Mouse (Mus musculus) erythroblast, embryonic 14.5 days (primary cell): ENCODE data around the gene Socs7. TPM values are rescaled to one million over a fixed set of nuclear protein-coding genes. Genes with fewer than 3 reads are reported as not detected.

Source experiments
- H3K27me3 ChIP-seq: 2 replicates; pipeline ENCODE4 v1.6.1; 2012; ENCODE audit warnings: inconsistent platforms; ENCODE audit not compliant: control insufficient read depth
- H3K36me3 ChIP-seq: 2 replicates; pipeline ENCODE4 v1.6.1; 2012; ENCODE audit warnings: mild to moderate bottlenecking, inconsistent platforms; ENCODE audit not compliant: control insufficient read depth
- H3K4me1 ChIP-seq: 2 replicates; pipeline ENCODE4 v1.6.1; 2012; ENCODE audit warnings: inconsistent platforms; ENCODE audit not compliant: control insufficient read depth
- H3K4me3 ChIP-seq: replicated peaks from 2 replicates; pipeline ENCODE3; 2012; ENCODE audit warnings: moderate library complexity, mild to moderate bottlenecking, inconsistent platforms
- H3K9me3 ChIP-seq: 2 replicates; pipeline ENCODE4 v1.6.1; 2012; ENCODE audit warnings: low read length, inconsistent platforms, mixed read lengths; ENCODE audit not compliant: control insufficient read depth
- GATA1 ChIP-seq: IDR thresholded peaks from 2 replicates; pipeline ENCODE4 v1.6.1; 2012; ENCODE audit warnings: low read length, inconsistent platforms, mixed read lengths
- TAL1 ChIP-seq: IDR thresholded peaks from 3 replicates; pipeline ENCODE4 v1.6.1; 2012; ENCODE audit warnings: low read length, inconsistent platforms, mixed read lengths
- polyA plus RNA-seq: library from polyadenylated mRNA; stranded (reverse); fragments of >175 nt; gene quantifications from 2 replicates; pipeline ENCODE4 v1.2.3, GENCODE M21; 2012

Gene Socs7
- polyA plus RNA-seq, 1 experiment: 0.19 TPM

GRCm38 (mm10) chr11:97404761-97405190 is 42.4 kb downstream of the Socs7 start:
- peak overlapping the region; percentile 61 for H3K4me3 ChIP-seq
- peaks cover 50% of the 10 kb centered on the region for H3K4me1 ChIP-seq
- H3K9me3 ChIP-seq: no peaks in the 10 kb centered on the region
- TF ChIP-seq GATA1 (no peak), TAL1 (no peak)
- no peaks in the 10 kb centered on the region for H3K36me3 ChIP-seq
- H3K27me3 ChIP-seq: peaks cover 64% of the 10 kb centered on the region

DNA sequence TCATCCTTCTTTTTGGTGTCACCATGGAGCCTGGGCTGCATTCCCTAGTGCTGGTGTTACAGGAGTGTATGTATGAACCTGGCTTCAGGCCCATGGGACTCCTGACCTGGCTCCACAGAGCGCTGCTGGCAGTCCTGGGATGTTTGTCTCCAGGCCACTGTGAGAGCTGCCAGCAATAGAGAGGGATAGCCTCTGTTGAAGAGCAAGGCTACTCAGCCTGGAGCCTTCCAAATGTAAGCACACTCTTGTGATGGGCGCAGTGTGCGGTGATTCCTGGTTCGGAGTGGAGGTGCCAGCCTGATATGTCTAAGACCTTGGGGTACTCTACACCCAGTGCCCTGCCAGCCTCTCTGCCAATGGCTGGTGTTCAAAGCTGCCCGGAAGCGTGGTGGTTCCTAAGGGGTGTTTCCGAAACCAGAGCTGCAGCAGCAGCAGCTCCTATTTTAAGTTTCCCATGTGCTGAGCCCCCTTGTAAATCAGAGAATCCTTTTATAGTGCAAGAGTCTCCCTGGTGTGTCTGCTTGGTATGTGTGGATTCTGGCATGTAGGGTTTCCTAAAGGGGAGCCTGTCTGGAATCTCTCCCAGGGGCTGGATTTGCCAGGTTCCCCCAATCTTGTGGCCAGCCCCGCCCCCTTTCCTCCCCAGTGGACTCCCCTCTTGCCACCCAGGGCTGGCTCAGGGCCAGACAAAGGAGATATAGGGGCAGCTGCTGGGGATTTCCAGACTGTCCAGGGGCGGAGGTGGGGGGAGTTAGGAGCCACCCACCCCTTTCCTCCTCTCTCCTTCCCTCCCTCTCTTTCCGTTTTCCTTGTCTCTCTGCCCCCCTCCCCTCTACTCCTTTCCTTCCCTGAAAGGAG is 44.0 kb downstream of the Socs7 start:
- Histone ChIP-seq H3K4me3 (no peak overlapping the region), H3K27me3 (peaks cover 59% of the 10 kb centered on the region)

DNA sequence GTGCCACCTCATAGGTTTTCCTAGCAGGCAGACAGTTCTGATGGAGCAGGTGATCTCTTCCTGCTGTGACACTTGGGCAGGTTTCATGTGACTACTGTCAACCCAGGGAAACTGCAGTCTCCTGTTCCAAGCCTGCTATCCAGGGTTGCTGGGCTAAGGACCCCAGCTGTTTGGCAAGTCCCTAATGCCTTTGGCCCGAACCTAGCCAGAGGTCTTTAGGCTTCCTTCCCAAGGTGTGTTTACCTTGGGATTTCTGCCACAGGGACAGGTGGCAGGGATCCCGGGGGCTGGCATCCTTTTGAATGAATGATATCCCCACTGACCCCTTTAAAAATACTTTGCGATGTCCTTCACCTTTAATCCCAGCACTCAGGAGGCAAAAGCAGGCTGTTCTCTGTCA is 45.1 kb downstream of the Socs7 start:
- no peak for TF ChIP-seq TAL1
- TF ChIP-seq GATA1: no peak
- Histone ChIP-seq H3K4me3 (no peak overlapping the region), H3K4me1 (peaks cover 47% of the 10 kb centered on the region), H3K9me3 (no peaks in the 10 kb centered on the region), H3K36me3 (no peaks in the 10 kb centered on the region), H3K27me3 (peaks cover 55% of the 10 kb centered on the region)

More for the DNA sequence above, 44.0 kb downstream of the Socs7 start:
- TF ChIP-seq GATA1 (no peak), TAL1 (no peak)
- Histone ChIP-seq H3K9me3 (no peaks in the 10 kb centered on the region), H3K36me3 (no peaks in the 10 kb centered on the region), H3K4me1 (peaks cover 42% of the 10 kb centered on the region)

DNA sequence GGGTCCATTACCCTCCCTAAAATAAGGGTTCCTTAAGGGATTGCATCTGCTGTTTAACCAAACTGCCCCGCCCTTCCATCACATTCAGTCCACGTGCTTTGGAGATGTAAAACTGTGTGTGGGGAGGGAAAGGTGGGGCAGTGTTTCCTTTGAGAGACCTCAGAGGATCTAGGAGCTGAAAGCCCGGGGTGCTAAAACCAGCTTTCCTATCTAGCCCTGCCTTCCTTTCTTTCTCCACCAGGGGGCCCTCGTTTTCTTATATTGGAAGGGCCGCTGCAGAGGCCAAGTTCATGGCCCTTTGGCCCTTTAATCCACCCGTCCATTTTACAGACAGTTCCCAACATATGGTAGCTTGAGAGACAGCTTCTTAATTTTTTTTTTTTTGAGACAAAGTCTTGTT is 45.8 kb downstream of the Socs7 start:
- H3K4me3 ChIP-seq: no peak overlapping the region
- TF ChIP-seq GATA1 (no peak), TAL1 (no peak)
- peaks cover 48% of the 10 kb centered on the region for H3K27me3 ChIP-seq
- H3K36me3 ChIP-seq: no peaks in the 10 kb centered on the region
- H3K9me3 ChIP-seq: no peaks in the 10 kb centered on the region
- peaks cover 49% of the 10 kb centered on the region for H3K4me1 ChIP-seq

- TF ChIP-seq TAL1 (no peak), GATA1 (no peak)
- Histone ChIP-seq H3K4me1 (peaks cover 47% of the 10 kb centered on the region), H3K9me3 (no peaks in the 10 kb centered on the region), H3K4me3 (no peak overlapping the region), H3K27me3 (peaks cover 20% of the 10 kb centered on the region), H3K36me3 (no peaks in the 10 kb centered on the region)
These were observed 48.6 kb downstream of the Socs7 start for GRCm38 (mm10) chr11:97410958-97411357.

DNA sequence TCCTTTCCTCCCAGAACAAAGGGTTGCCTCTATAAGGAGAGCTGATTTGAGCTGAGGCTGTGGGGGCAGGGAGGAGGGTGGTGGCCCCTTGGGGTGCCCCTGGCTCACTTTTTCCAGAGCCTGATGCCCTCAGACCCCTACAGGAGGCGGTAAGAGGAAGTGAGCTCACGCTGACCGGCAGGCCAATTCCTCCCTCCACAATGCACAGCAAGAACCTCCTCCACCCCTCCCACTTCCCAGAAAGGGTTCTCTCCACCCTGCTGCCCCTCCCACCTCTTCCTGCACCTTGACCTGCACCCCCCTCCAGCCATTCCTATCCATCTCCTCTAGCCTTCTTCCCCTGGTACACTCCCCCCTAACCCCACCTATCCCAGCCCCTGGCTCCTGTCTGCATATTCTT is 49.8 kb downstream of the Socs7 start:
- peaks cover 9% of the 10 kb centered on the region for H3K27me3 ChIP-seq
- H3K9me3 ChIP-seq: no peaks in the 10 kb centered on the region
- TF ChIP-seq GATA1: no peak
- peaks cover 58% of the 10 kb centered on the region for H3K4me1 ChIP-seq
- no peak overlapping the region for H3K4me3 ChIP-seq
- H3K36me3 ChIP-seq: no peaks in the 10 kb centered on the region

DNA sequence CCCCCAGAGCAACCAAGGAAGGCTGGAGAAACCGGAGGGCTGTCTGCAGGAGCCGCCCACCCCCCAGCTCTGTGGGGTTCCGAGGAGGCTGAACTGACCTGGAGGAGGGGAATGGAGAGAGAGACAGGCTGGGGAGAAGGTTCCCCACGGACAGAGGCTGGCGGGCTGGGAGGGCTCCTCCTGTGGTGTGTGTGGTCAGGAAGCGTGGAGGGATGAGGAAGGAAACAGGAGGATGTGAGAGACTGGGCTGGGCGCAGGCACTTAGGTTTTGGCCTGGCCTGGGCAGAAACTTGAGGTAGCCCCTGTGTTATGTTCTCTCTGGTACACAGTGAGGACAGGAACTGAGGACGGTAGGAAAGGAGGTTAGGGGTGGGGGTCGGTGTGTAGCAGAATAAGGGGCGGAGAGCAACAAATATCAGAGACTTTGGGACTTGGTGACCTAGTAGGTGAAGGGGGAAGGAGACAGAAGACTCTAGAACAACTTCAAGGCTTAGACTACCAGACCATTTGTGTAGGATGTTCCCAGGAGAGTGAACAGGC is 50.5 kb downstream of the Socs7 start:
- TF ChIP-seq GATA1: no peak
- no peak for TF ChIP-seq TAL1
- no peak overlapping the region for H3K4me3 ChIP-seq
- H3K4me1 ChIP-seq: peaks cover 65% of the 10 kb centered on the region
- H3K9me3 ChIP-seq: no peaks in the 10 kb centered on the region
- H3K27me3 ChIP-seq: peaks cover 1% of the 10 kb centered on the region
- no peaks in the 10 kb centered on the region for H3K36me3 ChIP-seq

GRCm38 (mm10) chr11:97415330-97415711 is 53.0 kb downstream of the Socs7 start, which contains the start of gene Arhgap23:
Gene Arhgap23, plus strand, starts transcription at chr11:97415533.
- no peaks in the 10 kb centered on the region for H3K9me3 ChIP-seq
- peaks cover 81% of the 10 kb centered on the region for H3K4me1 ChIP-seq
- TF ChIP-seq TAL1 (no peak), GATA1 (no peak)
- no peaks in the 10 kb centered on the region for H3K27me3 ChIP-seq
- peaks cover 13% of the 10 kb centered on the region for H3K36me3 ChIP-seq
- H3K4me3 ChIP-seq: peak within 1 kb of the TSS; percentile 84

- TF ChIP-seq TAL1 (no peak), GATA1 (no peak)
- H3K4me3 ChIP-seq: peak overlapping the region; percentile 84
- peaks cover 86% of the 10 kb centered on the region for H3K4me1 ChIP-seq
- peaks cover 19% of the 10 kb centered on the region for H3K36me3 ChIP-seq
- H3K9me3 ChIP-seq: no peaks in the 10 kb centered on the region
- H3K27me3 ChIP-seq: no peaks in the 10 kb centered on the region
These were observed 53.6 kb downstream of the Socs7 start for GRCm38 (mm10) chr11:97415712-97416636.
